Mouse (Mus musculus) limb, embryonic 13.5 days (tissue): ENCODE measurements around the gene Surf2. TPM values are rescaled to one million over a fixed set of nuclear protein-coding genes. Genes with fewer than 3 reads are reported as not detected.
"Not testable (repeated sequence)": the region's sequence is repeated elsewhere in the genome, so short reads cannot be mapped to it uniquely, and the experiment has no call there.

ENCODE experiments used
- ATAC-seq: fragments of 200-750 bp; cut with Nextera tagmentation; 2 replicates; pipeline ENCODE4 v1.8.0; 2017; ENCODE audit warnings: low read depth, moderate number of reproducible peaks, moderate TSS enrichment; ENCODE audit not compliant: low FRiP score
- H3K27ac ChIP-seq: fragments of 300-500 bp; sonication (generic); 2 replicates; pipeline ENCODE4 v1.5.1; 2015; ENCODE audit warnings: inconsistent platforms, mild to moderate bottlenecking, moderate library complexity
- H3K27me3 ChIP-seq: fragments of 300-500 bp; sonication (generic); 2 replicates; pipeline ENCODE4 v1.6.1; 2015; ENCODE audit warnings: mild to moderate bottlenecking, inconsistent platforms
- H3K36me3 ChIP-seq: fragments of 300-500 bp; sonication (generic); 2 replicates; pipeline ENCODE4 v1.6.1; 2015; ENCODE audit warnings: inconsistent platforms, mild to moderate bottlenecking, moderate library complexity
- H3K4me1 ChIP-seq: fragments of 300-500 bp; sonication (generic); 2 replicates; pipeline ENCODE4 v1.6.1; 2015; ENCODE audit warnings: inconsistent platforms
- H3K4me2 ChIP-seq: fragments of 300-500 bp; sonication (generic); replicated peaks from 2 replicates; pipeline ENCODE4 v1.6.1; 2015; ENCODE audit warnings: inconsistent platforms, mild to moderate bottlenecking, moderate library complexity
- H3K4me3 ChIP-seq: fragments of 300-500 bp; sonication (generic); 2 replicates; pipeline ENCODE4 v1.5.1; 2015; ENCODE audit warnings: moderate library complexity, mild to moderate bottlenecking, inconsistent platforms
- H3K9ac ChIP-seq: fragments of 300-500 bp; sonication (generic); 2 replicates; pipeline ENCODE4 v1.6.1; 2015; ENCODE audit warnings: mild to moderate bottlenecking, inconsistent platforms
- H3K9me3 ChIP-seq: fragments of 300-500 bp; sonication (generic); 2 replicates; pipeline ENCODE4 v1.6.1; 2016; ENCODE audit warnings: inconsistent platforms
- WGBS: fragments of 180-500 bp; shearing (Covaris S2); methylation state at CpG from one replicate; pipeline ENCODE4 v1.1.7; 2015; 5-methylcytosine and 5-hydroxymethylcytosine counted together
- polyA plus RNA-seq: library from polyadenylated mRNA; unstranded; fragments of >200 nt; fragmentation: Nextera tagmentation; extraction: Ambion mirVana; gene quantifications from 2 replicates; pipeline ENCODE4 v1.2.1, GENCODE M21; 2015

Surf2 gene
- 42.0 and 48.8 TPM in 2 replicates for polyA plus RNA-seq

- Histone ChIP-seq H3K9ac (peak within 1 kb of the TSS; percentile 87), H3K9me3 (no peaks in the 10 kb centered on the region), H3K27ac (peak within 1 kb of the TSS; percentile 69; the same call in 1 of the 2 replicates), H3K36me3 (peaks cover 68% of the 10 kb centered on the region), H3K4me3 (peak within 1 kb of the TSS; percentile 68), H3K4me1 (peaks cover 47% of the 10 kb centered on the region), H3K27me3 (no peaks in the 10 kb centered on the region), H3K4me2 (peak within 1 kb of the TSS; percentile 98)
- ATAC-seq = peak; percentile 75
- 2% methylated on average over 47 of the region's 47 CpGs for WGBS
Observed at GRCm38 (mm10) chr2:26915927-26916728, at the start of gene Surf2, which contains the start of gene Surf1. Gene Surf2, plus strand, starts transcription at chr2:26916367. Gene Surf1, minus strand, starts transcription at chr2:26916530.

- Histone ChIP-seq H3K9ac (no peak overlapping the region), H3K27ac (no peak overlapping the region), H3K9me3 (no peaks in the 10 kb centered on the region), H3K4me3 (no peak overlapping the region), H3K4me2 (no peak overlapping the region), H3K36me3 (no peaks in the 10 kb centered on the region), H3K27me3 (0 out of 2 replicates have a peak, but pooled peaks cover 3% of the 10 kb centered on the region), H3K4me1 (no peaks in the 10 kb centered on the region)
- 58% methylated on average over 6 of the region's 6 CpGs for WGBS
- ATAC-seq = no peak
Observed at GRCm38 (mm10) chr2:26870666-26871065, 45.5 kb upstream of the Surf2 start.

GRCm38 (mm10) chr2:26878571-26878970 is 37.6 kb upstream of the Surf2 start:
- Histone ChIP-seq H3K9me3 (peaks cover 10% of the 10 kb centered on the region), H3K4me1 (no peaks in the 10 kb centered on the region), H3K4me2 (no peak overlapping the region), H3K4me3 (no peak overlapping the region), H3K9ac (no peak overlapping the region), H3K36me3 (no peaks in the 10 kb centered on the region), H3K27me3 (no peaks in the 10 kb centered on the region), H3K27ac (no peak overlapping the region)
- no peak for ATAC-seq

GRCm38 (mm10) chr2:26885541-26885940 is 30.6 kb upstream of the Surf2 start:
- not testable (repeated sequence) for H3K9ac ChIP-seq, H3K4me1 ChIP-seq, ATAC-seq, H3K9me3 ChIP-seq, H3K4me2 ChIP-seq, H3K4me3 ChIP-seq, H3K27me3 ChIP-seq, H3K27ac ChIP-seq
- WGBS = 94% methylated on average over 2 of the region's 2 CpGs
- peaks cover 30% of the 10 kb centered on the region for H3K36me3 ChIP-seq

GRCm38 (mm10) chr2:26886170-26886569 is 30.0 kb upstream of the Surf2 start:
- H3K9ac ChIP-seq, H3K27me3 ChIP-seq: not testable (repeated sequence)

GRCm38 (mm10) chr2:26895898-26896297 is 20.3 kb upstream of the Surf2 start:
- 92% methylated on average over 4 of the region's 4 CpGs for WGBS
- peaks cover 2% of the 10 kb centered on the region for H3K4me1 ChIP-seq
- ATAC-seq = no peak
- peaks cover 85% of the 10 kb centered on the region for H3K36me3 ChIP-seq
- H3K4me2 ChIP-seq = no peak overlapping the region
- H3K27me3 ChIP-seq = no peaks in the 10 kb centered on the region
- H3K9ac ChIP-seq = no peak overlapping the region
- no peaks in the 10 kb centered on the region for H3K9me3 ChIP-seq
- no peak overlapping the region for H3K4me3 ChIP-seq
- no peak overlapping the region for H3K27ac ChIP-seq

More at GRCm38 (mm10) chr2:26886170-26886569, 30.0 kb upstream of the Surf2 start:
- not testable (repeated sequence) for H3K4me2 ChIP-seq, H3K27ac ChIP-seq, H3K4me3 ChIP-seq, H3K4me1 ChIP-seq, H3K9me3 ChIP-seq, ATAC-seq
- peaks cover 37% of the 10 kb centered on the region for H3K36me3 ChIP-seq
- 62% methylated on average over 4 of the region's 4 CpGs for WGBS

GRCm38 (mm10) chr2:26900731-26901130 is 15.4 kb upstream of the Surf2 start:
- Histone ChIP-seq H3K9me3 (no peaks in the 10 kb centered on the region), H3K27me3 (no peaks in the 10 kb centered on the region), H3K4me3 (no peak overlapping the region), H3K27ac (no peak overlapping the region), H3K36me3 (peaks cover 58% of the 10 kb centered on the region), H3K4me2 (no peak overlapping the region; the same call in 1 of the 2 replicates), H3K9ac (no peak overlapping the region), H3K4me1 (peaks cover 28% of the 10 kb centered on the region)
- WGBS = 81% methylated on average over 1 of the region's 1 CpGs
- no peak for ATAC-seq

GRCm38 (mm10) chr2:26901834-26902400 is 14.2 kb upstream of the Surf2 start:
- H3K9ac ChIP-seq = peak overlapping the region; percentile 84
- peaks cover 58% of the 10 kb centered on the region for H3K36me3 ChIP-seq
- H3K4me2 ChIP-seq = peak overlapping the region; percentile 87
- no peaks in the 10 kb centered on the region for H3K27me3 ChIP-seq
- no peak overlapping the region for H3K27ac ChIP-seq
- no peaks in the 10 kb centered on the region for H3K9me3 ChIP-seq
- peaks cover 28% of the 10 kb centered on the region for H3K4me1 ChIP-seq
- WGBS = 4% methylated on average over 7 of the region's 7 CpGs
- H3K4me3 ChIP-seq = peak overlapping the region; percentile 90
- no peak for ATAC-seq

GRCm38 (mm10) chr2:26902467-26903220 is 13.5 kb upstream of the Surf2 start, which contains the start of gene Surf6:
Gene Surf6, minus strand, starts transcription at chr2:26902879.
- Histone ChIP-seq H3K36me3 (peaks cover 58% of the 10 kb centered on the region), H3K9ac (peak within 1 kb of the TSS; percentile 84), H3K27me3 (no peaks in the 10 kb centered on the region), H3K27ac (peak within 1 kb of the TSS; percentile 89), H3K9me3 (no peaks in the 10 kb centered on the region), H3K4me3 (peak within 1 kb of the TSS; percentile 90), H3K4me2 (peak within 1 kb of the TSS; percentile 87), H3K4me1 (peaks cover 28% of the 10 kb centered on the region)
- under 1% methylated on average over 41 of the region's 41 CpGs for WGBS
- peak; percentile 95 for ATAC-seq

- Histone ChIP-seq H3K27ac (peak overlapping the region; percentile 89), H3K4me1 (peaks cover 30% of the 10 kb centered on the region), H3K9me3 (no peaks in the 10 kb centered on the region), H3K4me2 (peak overlapping the region; percentile 87), H3K27me3 (no peaks in the 10 kb centered on the region), H3K4me3 (peak overlapping the region; percentile 90), H3K9ac (peak overlapping the region; percentile 84), H3K36me3 (peaks cover 58% of the 10 kb centered on the region)
- WGBS = 11% methylated on average over 7 of the region's 7 CpGs
- ATAC-seq = no peak
Observed at GRCm38 (mm10) chr2:26903311-26903710, 12.9 kb upstream of the Surf2 start.

GRCm38 (mm10) chr2:26905936-26906335 is 10.2 kb upstream of the Surf2 start:
- H3K9me3 ChIP-seq = no peaks in the 10 kb centered on the region
- peak overlapping the region; percentile 45; the same call in 1 of the 2 replicates for H3K9ac ChIP-seq
- no peak overlapping the region for H3K4me3 ChIP-seq
- no peak overlapping the region for H3K27ac ChIP-seq
- H3K4me2 ChIP-seq = no peak overlapping the region
- no peak for ATAC-seq
- H3K4me1 ChIP-seq = peaks cover 41% of the 10 kb centered on the region
- 79% methylated on average over 2 of the region's 2 CpGs for WGBS
- H3K27me3 ChIP-seq = no peaks in the 10 kb centered on the region
- peaks cover 46% of the 10 kb centered on the region for H3K36me3 ChIP-seq

GRCm38 (mm10) chr2:26906431-26906830 is 9.7 kb upstream of the Surf2 start:
- Histone ChIP-seq H3K4me1 (peaks cover 37% of the 10 kb centered on the region), H3K9me3 (no peaks in the 10 kb centered on the region), H3K27me3 (no peaks in the 10 kb centered on the region), H3K4me3 (no peak overlapping the region), H3K27ac (no peak overlapping the region), H3K36me3 (peaks cover 47% of the 10 kb centered on the region), H3K4me2 (no peak overlapping the region), H3K9ac (no peak overlapping the region; the same call in 1 of the 2 replicates)
- no peak for ATAC-seq
- 93% methylated on average over 3 of the region's 3 CpGs for WGBS
